Mouse (Mus musculus) erythroblast, embryonic 14.5 days (primary cell): ENCODE measurements around the gene Sbno2. TPM values are rescaled to one million over a fixed set of nuclear protein-coding genes. Genes with fewer than 3 reads are reported as not detected.

Source experiments
- H3K27me3 ChIP-seq: 2 replicates; pipeline ENCODE4 v1.6.1; 2012; ENCODE audit warnings: inconsistent platforms; ENCODE audit not compliant: control insufficient read depth
- H3K36me3 ChIP-seq: 2 replicates; pipeline ENCODE4 v1.6.1; 2012; ENCODE audit warnings: mild to moderate bottlenecking, inconsistent platforms; ENCODE audit not compliant: control insufficient read depth
- H3K4me1 ChIP-seq: 2 replicates; pipeline ENCODE4 v1.6.1; 2012; ENCODE audit warnings: inconsistent platforms; ENCODE audit not compliant: control insufficient read depth
- H3K4me3 ChIP-seq: replicated peaks from 2 replicates; pipeline ENCODE3; 2012; ENCODE audit warnings: moderate library complexity, mild to moderate bottlenecking, inconsistent platforms
- H3K9me3 ChIP-seq: 2 replicates; pipeline ENCODE4 v1.6.1; 2012; ENCODE audit warnings: low read length, inconsistent platforms, mixed read lengths; ENCODE audit not compliant: control insufficient read depth
- GATA1 ChIP-seq: IDR thresholded peaks from 2 replicates; pipeline ENCODE4 v1.6.1; 2012; ENCODE audit warnings: low read length, inconsistent platforms, mixed read lengths
- TAL1 ChIP-seq: IDR thresholded peaks from 3 replicates; pipeline ENCODE4 v1.6.1; 2012; ENCODE audit warnings: low read length, inconsistent platforms, mixed read lengths
- polyA plus RNA-seq: library from polyadenylated mRNA; stranded (reverse); fragments of >175 nt; gene quantifications from 2 replicates; pipeline ENCODE4 v1.2.3, GENCODE M21; 2012

The Sbno2 gene
- polyA plus RNA-seq, 1 experiment: 3.4 TPM

- TF ChIP-seq TAL1 (no peak), GATA1 (no peak)
- Histone ChIP-seq H3K4me1 (peaks cover 59% of the 10 kb centered on the region), H3K36me3 (peaks cover 73% of the 10 kb centered on the region), H3K9me3 (peaks cover 22% of the 10 kb centered on the region), H3K4me3 (no peak overlapping the region), H3K27me3 (peaks cover 24% of the 10 kb centered on the region)
Observed at GRCm38 (mm10) chr10:80014484-80015290, 90.7 kb downstream of the Sbno2 start.

GRCm38 (mm10) chr10:80013609-80014008, 91.8 kb downstream of the Sbno2 start:
- TF ChIP-seq GATA1: no peak
- no peak for TF ChIP-seq TAL1
- Histone ChIP-seq H3K27me3 (peaks cover 22% of the 10 kb centered on the region), H3K36me3 (peaks cover 83% of the 10 kb centered on the region), H3K4me1 (peaks cover 49% of the 10 kb centered on the region), H3K9me3 (peaks cover 30% of the 10 kb centered on the region), H3K4me3 (no peak overlapping the region)

- Histone ChIP-seq H3K4me1 (peaks cover 35% of the 10 kb centered on the region), H3K36me3 (peaks cover 98% of the 10 kb centered on the region), H3K4me3 (no peak overlapping the region)
Observed at GRCm38 (mm10) chr10:80011740-80012139, 93.6 kb downstream of the Sbno2 start.

More at GRCm38 (mm10) chr10:80011740-80012139, 93.6 kb downstream of the Sbno2 start:
- Histone ChIP-seq H3K9me3 (peaks cover 32% of the 10 kb centered on the region), H3K27me3 (peaks cover 22% of the 10 kb centered on the region)
- TF ChIP-seq GATA1 (no peak), TAL1 (no peak)

Other genes with a start within 250 kb of the Sbno2 start
- 3.5 TPM in 2 replicates for gene Prtn3, start 231.1 kb downstream of the Sbno2 start, polyA plus RNA-seq
- gene Plppr3, start 230.9 kb downstream of the Sbno2 start, polyA plus RNA-seq: 0.06 and 0.11 TPM in 2 replicates
- gene Elane, start 219.3 kb downstream of the Sbno2 start, polyA plus RNA-seq: 1.5 and 1.8 TPM in 2 replicates
- gene Cfd, start 214.7 kb downstream of the Sbno2 start, polyA plus RNA-seq: not detected in 2 replicates
- 4.1 and 4.9 TPM in 2 replicates for gene Med16, start 196.6 kb downstream of the Sbno2 start, polyA plus RNA-seq
- gene Gm26602, start 194.7 kb downstream of the Sbno2 start, polyA plus RNA-seq: 0.21 TPM in 1 of 2 replicates, not detected in the other
- gene Kiss1r, start 188.6 kb downstream of the Sbno2 start, polyA plus RNA-seq: 0.01 TPM in 1 of 2 replicates, not detected in the other
- gene R3hdm4, start 184.4 kb downstream of the Sbno2 start, polyA plus RNA-seq: 9.9 and 13.0 TPM in 2 replicates
- gene Arid3a, start 178.5 kb downstream of the Sbno2 start, polyA plus RNA-seq: 1.0 and 1.4 TPM in 2 replicates
- gene Wdr18, start 145.4 kb downstream of the Sbno2 start, polyA plus RNA-seq: 4.4 and 4.9 TPM in 2 replicates
- gene Grin3b, start 134.9 kb downstream of the Sbno2 start, polyA plus RNA-seq: 0.01 TPM in 1 of 2 replicates, not detected in the other
- 47.6 and 49.5 TPM in 2 replicates for gene Tmem259, start 121.2 kb downstream of the Sbno2 start, polyA plus RNA-seq
- gene Cnn2, start 117.0 kb downstream of the Sbno2 start, polyA plus RNA-seq: 0.59 and 0.74 TPM in 2 replicates
- 7.6 and 7.9 TPM in 2 replicates for gene Abca7, start 109.1 kb downstream of the Sbno2 start, polyA plus RNA-seq
- 1.5 and 1.7 TPM in 2 replicates for gene Arhgap45, start 88.9 kb downstream of the Sbno2 start, polyA plus RNA-seq
- gene Polr2e, start 65.8 kb downstream of the Sbno2 start, polyA plus RNA-seq: 11.9 and 17.1 TPM in 2 replicates
- gene Gpx4, start 58.4 kb downstream of the Sbno2 start, polyA plus RNA-seq: 551 and 700 TPM in 2 replicates
- 69.2 and 71.6 TPM in 2 replicates for gene Stk11, start 10.2 kb upstream of the Sbno2 start, polyA plus RNA-seq
- 139 and 144 TPM in 2 replicates for gene Atp5d, start 33.1 kb upstream of the Sbno2 start, polyA plus RNA-seq
- gene Cbarp, start 35.3 kb upstream of the Sbno2 start, polyA plus RNA-seq: 0.15 and 0.52 TPM in 2 replicates
- 7.0 and 9.3 TPM in 2 replicates for gene Midn, start 42.7 kb upstream of the Sbno2 start, polyA plus RNA-seq
- 3.9 and 4.3 TPM in 2 replicates for gene Cirbp, start 60.4 kb upstream of the Sbno2 start, polyA plus RNA-seq
- gene 1600002K03Rik, start 67.4 kb upstream of the Sbno2 start, polyA plus RNA-seq: 0.60 and 0.99 TPM in 2 replicates
- 0.10 and 0.16 TPM in 2 replicates for gene Efna2, start 73.9 kb upstream of the Sbno2 start, polyA plus RNA-seq
- 4.2 and 4.7 TPM in 2 replicates for gene Mum1, start 120.9 kb upstream of the Sbno2 start, polyA plus RNA-seq
- 19.0 and 28.9 TPM in 2 replicates for gene Ndufs7, start 143.6 kb upstream of the Sbno2 start, polyA plus RNA-seq
- 0.11 and 0.20 TPM in 2 replicates for gene Gamt, start 155.4 kb upstream of the Sbno2 start, polyA plus RNA-seq
- 76.5 and 84.5 TPM in 2 replicates for gene Dazap1, start 155.9 kb upstream of the Sbno2 start, polyA plus RNA-seq
- gene Rps15, start 186.9 kb upstream of the Sbno2 start, polyA plus RNA-seq: 998 and 1,528 TPM in 2 replicates
- gene Apc2, start 190.4 kb upstream of the Sbno2 start, polyA plus RNA-seq: under 0.01 TPM in 1 of 2 replicates, not detected in the other
- gene 2310011J03Rik, start 215.0 kb upstream of the Sbno2 start, polyA plus RNA-seq: 10.6 and 12.9 TPM in 2 replicates
- gene Pcsk4, start 223.9 kb upstream of the Sbno2 start, polyA plus RNA-seq: 0.55 and 0.65 TPM in 2 replicates
- 18.8 and 21.4 TPM in 2 replicates for gene Reep6, start 224.4 kb upstream of the Sbno2 start, polyA plus RNA-seq
- gene Adamtsl5, start 242.8 kb upstream of the Sbno2 start, polyA plus RNA-seq: 2.2 and 2.6 TPM in 2 replicates